Mouse (Mus musculus): ENCODE measurements at regions not wholly inside any gene's neighbourhood (a gene's known extent, or its start where the extent isn't known, plus 50 kb on each side); places are given as distances from the start of the nearest gene placed in this dataset.

- DNase-seq (ENCODE audit: low spot score) = no peak
These were observed 53.3 kb downstream of the Fos start for GRCm38 (mm10) chr12:85527011-85527410.

DNA sequence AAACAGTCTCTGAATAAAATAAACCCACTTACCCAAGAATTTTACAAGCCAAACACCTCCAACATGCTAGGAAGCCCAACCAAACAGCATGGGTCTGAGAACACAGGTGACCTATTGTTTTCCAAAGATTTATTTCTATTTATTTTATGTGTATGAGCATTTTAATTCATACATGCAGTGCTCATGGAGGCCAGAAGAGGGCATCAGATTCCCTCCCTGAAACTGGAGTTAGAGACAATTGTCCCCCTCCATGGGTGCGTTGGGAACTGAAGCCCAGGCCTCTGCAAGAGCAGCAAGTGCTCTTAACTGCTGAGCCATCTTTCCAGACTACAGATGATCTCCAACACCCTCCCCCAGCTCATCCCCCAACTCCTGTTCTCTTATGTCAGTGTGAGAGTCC is 57.9 kb downstream of the Fos start:
- no peak for DNase-seq (ENCODE audit: low spot score)

DNA sequence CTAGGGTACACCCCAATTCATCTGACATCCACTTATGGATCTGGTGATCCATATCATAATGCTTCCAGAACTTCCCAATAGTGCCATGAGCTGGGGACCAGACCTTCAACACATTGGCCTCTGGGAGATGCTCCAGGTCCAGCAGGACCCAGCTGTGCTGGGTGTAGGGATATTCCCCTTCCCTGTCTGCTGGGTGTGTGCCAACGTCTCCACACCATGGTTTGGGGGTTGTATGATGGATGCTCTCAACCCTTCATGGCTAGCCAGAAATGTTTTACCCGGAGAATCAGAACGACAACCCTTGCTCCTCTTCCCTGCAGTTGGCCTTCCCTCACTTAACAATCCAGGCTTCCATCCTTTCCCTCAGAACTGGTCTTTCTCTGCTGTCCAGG is 58.5 kb downstream of the Fos start:
- DNase-seq (ENCODE audit: low spot score) = no peak

DNA sequence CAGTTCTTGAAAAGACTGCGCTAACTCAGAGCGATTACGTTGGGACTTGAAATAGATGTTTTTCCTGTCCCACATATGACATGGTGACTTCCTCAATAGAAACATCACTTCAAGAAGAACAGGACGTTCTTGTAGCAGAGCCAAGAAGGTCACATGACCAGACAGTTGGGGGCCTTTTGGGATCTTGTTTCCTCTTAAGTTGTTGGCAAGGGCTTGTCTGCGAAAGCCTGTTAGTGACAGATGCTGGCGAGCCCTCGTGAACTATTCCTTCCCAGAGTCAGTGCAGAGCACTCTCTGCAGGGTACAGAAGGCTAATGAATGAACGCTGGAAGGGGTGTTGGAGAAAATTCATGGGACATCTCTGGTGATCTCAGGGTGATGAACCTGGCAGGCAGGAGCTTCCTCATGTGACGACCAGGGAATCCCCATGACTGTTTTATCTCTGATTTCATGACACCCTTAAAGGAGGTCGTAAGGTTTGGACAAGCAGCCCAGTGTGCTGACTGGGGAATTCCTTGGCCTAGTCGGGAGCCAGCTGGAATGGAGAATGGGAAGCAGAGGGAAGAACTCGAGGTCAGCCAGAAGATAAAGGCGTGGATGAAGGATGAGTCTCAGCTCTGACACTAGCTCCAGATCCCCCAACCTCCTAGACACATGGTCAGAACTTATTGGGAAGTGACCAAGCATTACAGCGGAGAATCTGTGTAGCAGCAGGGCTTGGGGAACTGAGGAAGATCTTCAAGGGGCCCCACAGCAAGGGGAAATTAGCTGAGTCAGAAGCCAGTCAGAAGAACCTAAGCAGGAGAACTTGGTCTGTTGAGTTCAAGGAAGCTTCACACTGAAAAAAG is 59.1 kb downstream of the Fos start:
- peak; percentile 45 for DNase-seq (ENCODE audit: low spot score)

- DNase-seq (ENCODE audit: low spot score) = no peak
These were observed 59.9 kb downstream of the Fos start for GRCm38 (mm10) chr12:85533603-85534002.

DNA sequence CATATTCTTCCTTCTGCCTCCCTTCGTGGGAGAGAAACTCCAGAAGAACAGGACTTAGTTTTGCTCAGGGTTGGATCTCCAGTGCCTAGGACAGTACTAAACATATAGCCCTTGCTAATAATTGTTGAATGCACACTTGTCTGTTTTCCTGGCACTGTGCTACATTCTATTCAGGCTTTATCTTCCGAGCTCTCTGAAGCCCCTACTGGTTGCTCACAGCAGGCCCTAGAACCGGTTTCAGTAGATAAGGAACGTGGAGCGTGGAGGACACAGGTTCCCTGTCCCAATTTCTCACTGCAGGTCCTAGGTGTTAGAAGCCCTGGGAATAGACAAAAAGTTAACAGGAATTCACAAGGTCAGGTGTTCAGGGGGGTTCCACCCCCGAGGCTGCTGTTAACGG is 59.4 kb upstream of the Jdp2 start:
- no peak for DNase-seq (ENCODE audit: low spot score)

DNA sequence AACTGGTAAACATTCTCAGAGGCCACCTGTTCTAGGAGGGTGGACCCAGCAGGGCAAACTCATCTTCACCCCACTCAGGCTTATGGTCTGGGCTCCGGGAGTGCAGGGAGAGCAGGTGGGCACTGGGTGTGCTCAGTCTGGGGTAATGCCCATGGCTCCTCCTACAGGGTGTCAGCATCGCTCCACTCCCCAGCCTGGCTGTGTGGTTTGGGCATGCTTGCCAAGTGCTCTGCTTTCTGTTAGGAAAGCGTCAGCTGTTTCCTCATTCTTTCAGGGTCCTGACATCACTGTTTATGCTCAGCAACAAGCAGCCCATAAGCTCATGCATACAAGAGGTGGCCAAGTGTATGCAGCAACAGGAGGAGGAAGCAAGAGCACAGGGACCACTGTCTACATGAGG is 57.7 kb upstream of the Jdp2 start:
- DNase-seq (ENCODE audit: low spot score) = peak; percentile 48

GRCm38 (mm10) chr12:85542881-85543280 is 55.9 kb upstream of the Jdp2 start:
- DNase-seq (ENCODE audit: low spot score) = no peak

GRCm38 (mm10) chr12:85543520-85543919 is 55.3 kb upstream of the Jdp2 start:
- DNase-seq (ENCODE audit: low spot score) = no peak

DNA sequence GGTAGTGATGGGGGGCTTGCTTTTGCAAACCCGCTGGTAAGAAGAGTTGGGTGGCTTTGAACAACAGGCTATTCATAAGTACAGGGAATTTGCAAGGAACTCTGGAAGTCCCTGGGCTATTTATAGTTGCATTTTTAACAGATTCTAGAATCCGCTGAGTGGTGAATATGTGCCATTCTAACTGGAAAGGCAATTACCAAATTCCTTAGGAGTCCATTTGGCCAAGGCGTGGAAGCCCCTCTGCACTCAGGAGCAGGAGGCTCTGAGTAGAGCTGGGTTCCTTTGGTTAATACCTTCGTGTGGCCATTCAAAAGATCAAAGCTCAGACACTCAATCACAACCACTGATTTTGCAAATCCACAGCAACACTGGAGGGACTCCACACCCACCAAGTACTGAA is 54.0 kb upstream of the Jdp2 start:
- DNase-seq (ENCODE audit: low spot score) = no peak

DNA sequence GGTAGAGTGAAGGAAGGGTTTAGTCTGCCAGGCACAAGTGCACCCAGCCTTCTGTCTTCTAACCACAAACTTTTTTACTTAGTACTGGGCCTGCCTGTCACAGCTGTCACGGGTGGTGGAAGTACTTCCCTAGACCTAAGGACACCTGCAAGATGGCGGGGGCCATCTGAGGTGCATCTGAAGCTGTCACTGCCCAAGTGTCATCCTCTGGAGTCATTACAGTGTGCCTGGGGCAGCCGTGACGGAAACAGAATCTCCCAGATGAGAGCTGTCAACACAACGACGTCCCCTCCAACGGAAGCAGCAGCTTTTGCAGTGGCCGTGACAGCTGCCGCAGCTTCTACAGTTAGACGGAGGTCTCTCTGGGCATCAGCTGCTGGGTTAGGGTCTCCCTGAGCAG is 53.1 kb upstream of the Jdp2 start:
- no peak for DNase-seq (ENCODE audit: low spot score)

- DNase-seq (ENCODE audit: low spot score) = no peak
These were observed 50.8 kb upstream of the Jdp2 start for GRCm38 (mm10) chr12:85548076-85548475.
